Mouse (Mus musculus) heart, adult 8-10 months (tissue): ENCODE measurements around the gene Senp1. TPM values are rescaled to one million over a fixed set of nuclear protein-coding genes. Genes with fewer than 3 reads are reported as not detected.

Experiments used
- DNase-seq: peaks from one replicate; pipeline ENCODE4 v3.0.0; 2022; ENCODE audit warnings: low spot score
- total RNA-seq, 4 experiments: library from RNA; stranded (reverse); gene quantifications; 2 replicates each; pipeline ENCODE4 v1.2.4; 2022

Gene Senp1
- 1 to 10 TPM; 8.4 to 9.5 (median 8.7) TPM for total RNA-seq

DNA sequence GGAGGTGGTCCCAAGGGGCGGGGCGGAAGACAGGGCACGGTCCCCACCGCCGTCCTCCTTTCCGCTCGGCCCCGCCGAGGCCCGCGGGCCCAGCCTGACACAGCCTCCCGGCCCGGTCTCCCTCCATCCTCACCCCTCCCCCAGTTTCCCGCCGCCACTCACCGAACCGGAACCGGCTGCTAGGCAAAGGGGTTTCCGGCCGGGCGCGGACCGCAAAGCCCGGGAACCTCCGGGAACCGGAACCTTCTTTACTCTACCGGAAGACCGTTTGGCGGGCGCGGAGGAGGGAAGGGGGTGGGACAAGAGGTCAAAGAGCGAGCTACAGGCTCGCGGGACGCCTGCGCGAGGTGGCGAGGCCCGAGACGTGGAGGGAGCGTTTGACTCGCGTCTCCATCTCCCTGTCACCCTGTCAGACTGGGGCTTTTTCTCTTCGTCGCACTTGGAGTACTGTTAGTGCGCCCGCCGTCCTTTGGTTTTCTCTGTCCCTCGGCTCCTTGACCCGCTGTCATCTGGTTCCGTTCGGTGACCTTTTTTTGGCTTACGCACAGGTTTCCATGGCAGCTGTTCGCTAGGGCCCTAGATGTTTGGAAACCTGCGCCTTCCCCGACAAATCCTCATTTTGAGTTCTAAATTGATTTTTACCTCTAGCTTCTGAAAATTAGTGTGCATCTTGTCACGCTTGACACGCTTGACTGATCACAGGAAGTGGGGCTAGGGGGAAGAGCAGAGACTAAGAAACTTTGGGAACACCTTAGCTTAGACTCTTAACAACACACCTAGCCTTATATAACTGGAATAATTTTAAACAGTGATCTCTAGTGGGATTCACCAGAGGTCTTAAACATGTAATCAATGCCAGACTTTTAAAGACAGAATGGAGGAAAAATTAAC, at the start of gene Senp1:
TSS of gene Senp1 (minus strand) at position 624 of the 891 bp plus-strand sequence.
- peak; percentile 95 for DNase-seq

GRCm38 (mm10) chr15:98142515-98142914, 49.0 kb upstream of the Senp1 start:
- DNase-seq = no peak

DNA sequence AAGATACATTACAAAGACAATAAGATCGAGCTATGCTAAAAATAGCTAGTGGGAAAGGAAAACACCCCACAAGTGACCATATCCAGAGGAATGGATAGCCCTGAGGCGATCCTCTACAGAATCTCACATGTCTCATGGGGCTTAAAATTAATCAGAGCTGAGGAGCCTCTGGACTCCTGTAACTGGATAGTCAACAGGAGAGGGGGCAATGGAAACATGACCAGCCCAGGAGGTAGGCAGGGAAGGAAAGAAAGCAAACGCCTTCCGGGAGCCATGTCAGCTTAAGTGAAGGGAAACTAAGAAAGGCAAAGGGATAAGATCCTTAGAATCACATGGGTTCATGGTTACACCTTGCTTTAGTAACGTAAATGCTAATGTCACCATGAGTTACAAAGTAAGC, 47.3 kb upstream of the Senp1 start:
- DNase-seq = no peak

DNA sequence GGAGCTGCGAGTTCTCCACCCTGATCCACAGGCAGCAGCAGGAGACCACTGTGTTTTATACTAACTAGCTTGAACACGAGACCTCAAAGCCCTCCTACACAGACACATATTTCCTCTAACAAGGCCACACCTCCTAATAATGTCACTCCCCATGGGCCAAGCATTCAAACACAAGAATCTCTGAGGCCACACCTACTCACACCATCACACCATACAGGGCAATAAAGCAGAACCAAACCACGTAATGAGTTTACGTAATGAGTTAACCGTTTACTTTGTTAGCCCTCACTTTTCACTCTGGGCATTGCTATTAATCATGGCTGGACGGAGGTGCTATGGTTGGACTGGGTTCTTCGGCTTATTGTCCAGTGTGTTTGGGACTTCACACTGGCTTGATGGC, 46.2 kb upstream of the Senp1 start:
- DNase-seq = no peak

GRCm38 (mm10) chr15:98136871-98137270, 43.3 kb upstream of the Senp1 start:
- no peak for DNase-seq

GRCm38 (mm10) chr15:98135671-98136070, 42.1 kb upstream of the Senp1 start:
- no peak for DNase-seq

GRCm38 (mm10) chr15:98134666-98135065, 41.1 kb upstream of the Senp1 start:
- no peak for DNase-seq

DNA sequence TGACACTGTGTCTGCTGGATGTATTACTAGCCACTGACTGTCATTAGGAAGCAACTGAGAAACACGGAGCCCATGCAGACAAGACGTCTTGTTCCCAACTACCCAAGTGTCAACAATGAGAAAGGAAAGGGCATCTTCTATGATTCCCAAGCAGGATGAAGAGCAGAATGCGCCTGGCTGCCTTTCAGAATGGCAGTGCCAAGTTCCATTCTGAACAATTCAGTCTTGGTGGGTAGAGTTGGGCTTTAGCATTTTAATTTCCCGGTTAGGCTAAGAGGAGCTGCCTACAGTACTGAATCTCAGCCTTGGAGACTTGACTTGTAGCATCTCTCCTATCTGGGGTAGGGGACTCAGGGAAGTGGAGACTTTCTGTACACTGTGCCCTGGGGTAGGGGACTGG, 40.5 kb upstream of the Senp1 start:
- no peak for DNase-seq

- DNase-seq = peak; percentile 49
Measured at GRCm38 (mm10) chr15:98133471-98133870, 39.9 kb upstream of the Senp1 start.

DNA sequence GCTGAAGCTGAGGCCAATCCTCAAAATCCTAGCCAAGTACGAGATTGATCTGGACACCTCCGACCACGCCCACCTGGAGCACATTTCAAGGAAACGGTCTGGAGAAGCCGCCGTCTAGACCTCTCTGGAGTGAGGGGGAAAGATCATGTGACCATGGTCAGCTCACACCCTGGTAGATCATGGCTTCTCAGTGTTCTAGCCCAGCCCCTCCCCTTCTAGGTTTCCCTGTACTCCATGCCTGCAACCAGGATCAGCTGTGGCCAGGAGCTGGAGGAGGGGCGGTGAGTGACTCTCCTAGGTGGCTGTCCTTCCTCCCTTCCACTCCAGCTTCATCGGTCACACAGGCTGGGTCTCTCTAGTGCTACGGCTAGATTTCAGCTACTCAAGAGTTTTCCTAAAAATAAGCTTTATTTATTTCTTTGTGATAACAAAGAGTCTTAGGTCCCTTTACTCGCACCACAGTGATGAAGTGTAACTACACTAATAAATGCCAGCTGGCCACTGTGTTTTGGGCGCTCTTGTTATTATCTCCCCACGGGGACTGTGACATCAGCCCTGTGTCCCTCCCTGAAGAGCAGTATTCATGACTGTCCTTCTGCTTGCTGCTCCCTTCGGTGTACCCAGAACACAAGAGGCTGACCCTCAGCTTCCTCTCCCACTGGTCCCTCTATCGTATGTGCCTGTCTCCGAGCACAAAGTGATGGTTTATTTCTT, 38.6 kb upstream of the Senp1 start:
- no peak for DNase-seq

DNA sequence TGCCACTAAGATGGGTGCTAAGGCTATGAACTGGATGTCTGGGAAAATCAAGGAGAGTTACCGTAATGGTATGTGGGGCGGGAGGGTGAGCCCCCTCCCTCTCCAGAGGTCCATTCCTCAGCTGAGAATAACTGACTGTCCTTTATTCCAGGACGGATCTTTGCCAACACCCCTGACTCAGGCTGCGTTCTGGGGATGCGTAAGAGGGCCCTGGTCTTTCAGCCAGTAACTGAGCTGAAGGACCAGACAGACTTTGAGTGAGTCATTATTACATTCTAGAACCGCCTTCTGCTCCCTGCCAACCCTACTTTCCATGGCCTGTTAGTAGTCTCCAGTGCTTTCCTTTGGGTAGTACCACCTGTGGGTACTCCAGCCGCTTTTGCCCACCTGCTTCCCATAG, 37.9 kb upstream of the Senp1 start:
- no peak for DNase-seq

GRCm38 (mm10) chr15:98131001-98131400, 37.5 kb upstream of the Senp1 start:
- peak; percentile 65 for DNase-seq

DNA sequence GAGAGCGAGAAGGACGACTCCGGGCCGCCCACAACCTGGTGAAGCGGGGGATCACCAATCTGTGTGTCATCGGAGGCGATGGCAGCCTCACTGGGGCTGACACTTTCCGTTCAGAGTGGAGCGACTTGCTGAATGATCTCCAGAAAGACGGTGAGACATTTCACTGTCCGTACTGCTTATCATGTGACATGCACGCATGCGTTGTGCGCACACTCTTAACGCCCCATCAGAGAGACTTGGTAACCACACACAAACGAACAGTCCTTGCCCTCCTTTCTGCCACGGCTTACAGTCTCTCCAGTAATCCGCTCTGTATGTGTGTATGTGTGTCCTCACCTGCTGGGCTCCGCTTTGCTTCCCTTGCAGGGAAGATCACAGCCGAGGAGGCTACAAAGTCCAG, 27.3 kb upstream of the Senp1 start:
- DNase-seq = no peak

DNA sequence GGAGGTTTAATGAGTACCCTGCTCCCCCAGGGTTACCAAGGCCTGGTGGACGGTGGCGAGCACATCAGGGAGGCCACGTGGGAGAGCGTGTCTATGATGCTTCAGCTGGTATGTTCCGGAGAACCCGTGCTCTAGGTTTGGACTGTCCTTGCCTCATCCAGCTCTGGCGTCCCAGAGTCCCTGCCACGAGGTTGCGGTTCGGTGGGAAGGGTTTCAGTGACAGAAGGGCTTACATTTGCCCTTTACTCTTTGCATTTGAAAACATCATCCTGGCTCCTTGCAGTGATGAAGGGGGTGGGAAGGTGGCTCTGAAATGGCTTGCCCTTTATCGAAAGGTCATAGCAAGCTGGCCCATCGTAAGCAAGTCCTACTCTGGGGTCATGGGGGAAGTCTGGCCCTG, 25.8 kb upstream of the Senp1 start:
- no peak for DNase-seq

GRCm38 (mm10) chr15:98116287-98116686, 22.7 kb upstream of the Senp1 start:
- DNase-seq = no peak

GRCm38 (mm10) chr15:98115779-98116163, 22.2 kb upstream of the Senp1 start:
- DNase-seq = no peak

GRCm38 (mm10) chr15:98114852-98115778, 21.6 kb upstream of the Senp1 start:
- no peak for DNase-seq

GRCm38 (mm10) chr15:98114098-98114851, 20.7 kb upstream of the Senp1 start:
- DNase-seq = no peak

- DNase-seq = no peak
Measured at GRCm38 (mm10) chr15:98111791-98112190, 18.2 kb upstream of the Senp1 start.

GRCm38 (mm10) chr15:98108297-98109152, 15.0 kb upstream of the Senp1 start:
- DNase-seq = peak; percentile 87
